Mouse (Mus musculus) kidney, postnatal 36 days (tissue): ENCODE results near the gene Gnai2.
A peak's percentile ranks its signal among the peaks of the same experiment; 100 is the strongest.

Experiments used
- DNase-seq, 2 experiments: peaks; one replicate each; pipeline ENCODE4 v3.0.0; 2021 to 2022; ENCODE audit warnings: mixed read lengths in 2 of 2

Gnai2 gene

DNA sequence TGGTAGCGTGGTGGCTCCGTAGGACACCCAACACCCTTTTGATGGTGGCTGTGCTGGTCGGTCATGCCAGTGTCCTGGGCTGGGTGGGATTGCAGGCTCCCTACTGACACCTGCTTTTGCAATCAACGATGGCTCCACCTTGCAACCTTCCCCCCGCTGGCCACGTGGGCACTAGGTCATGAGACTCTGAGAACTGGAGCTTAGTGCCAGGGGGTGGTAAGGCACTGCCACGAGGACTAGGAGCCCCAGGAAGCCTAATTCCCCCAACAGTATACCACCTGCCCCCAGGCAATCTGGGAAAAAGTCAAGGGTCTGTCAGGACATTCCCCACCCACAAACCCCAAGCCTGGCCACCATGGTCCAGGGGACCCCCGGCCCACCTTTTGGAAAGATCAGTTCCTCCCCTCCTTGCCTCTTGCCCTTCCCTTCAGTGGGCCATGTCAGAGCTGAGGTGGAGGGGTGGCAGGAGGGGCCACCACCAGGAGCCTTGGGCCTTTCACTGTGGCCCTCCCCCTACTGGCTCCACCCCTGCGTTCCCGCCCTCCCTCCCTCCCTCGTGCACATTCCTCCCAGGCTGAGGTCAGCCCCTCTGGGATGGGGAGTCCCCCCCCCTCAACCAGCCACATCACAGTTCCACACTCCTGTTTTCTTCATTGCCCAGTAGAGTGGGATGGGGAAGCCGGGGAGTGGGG, 26.3 kb downstream of the Gnai2 start, which contains the start of gene Sema3b:
TSS of gene Sema3b (minus strand) at position 489 of the 692 bp plus-strand sequence.
- DNase-seq, result peak; percentile 64 to 71

- peak; percentile 52 to 57 for DNase-seq
Measured at GRCm38 (mm10) chr9:107607653-107608245, 27.4 kb downstream of the Gnai2 start.

GRCm38 (mm10) chr9:107607036-107607435, 28.1 kb downstream of the Gnai2 start:
- no peak for DNase-seq

- peak; percentile 70 to 76 for DNase-seq
Measured at GRCm38 (mm10) chr9:107606591-107606990, 28.6 kb downstream of the Gnai2 start.

DNA sequence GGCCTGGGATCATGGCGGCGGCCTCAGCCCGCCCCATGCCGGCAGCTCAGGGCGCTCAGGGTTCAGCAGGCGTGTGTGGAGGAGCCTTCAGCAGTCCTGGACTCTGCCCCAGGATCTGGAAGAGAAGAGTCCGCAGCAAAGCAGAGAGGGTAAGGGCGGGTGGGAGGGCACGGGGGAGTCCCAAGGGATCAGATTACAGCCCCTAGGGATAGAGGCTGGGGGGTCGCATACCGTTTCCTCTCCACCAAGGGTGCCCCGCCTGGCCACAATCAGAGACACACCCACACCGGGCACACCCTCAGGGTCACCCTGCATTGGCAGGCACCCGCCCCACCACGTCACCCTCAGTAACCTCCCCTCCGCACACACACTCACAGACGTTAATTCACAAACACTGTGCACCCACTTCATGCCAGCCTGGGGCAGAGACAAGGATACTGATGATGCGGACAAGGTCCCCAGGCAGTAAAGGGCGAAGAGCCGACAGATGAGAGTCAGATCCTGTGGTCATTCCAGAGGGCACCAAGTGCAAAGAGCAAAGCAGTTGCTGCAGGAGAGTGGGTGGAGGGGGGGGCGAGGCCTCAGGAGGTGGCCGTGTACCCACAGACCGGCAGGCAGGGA, 30.0 kb downstream of the Gnai2 start:
- DNase-seq, result peak; percentile 72 to 76

DNA sequence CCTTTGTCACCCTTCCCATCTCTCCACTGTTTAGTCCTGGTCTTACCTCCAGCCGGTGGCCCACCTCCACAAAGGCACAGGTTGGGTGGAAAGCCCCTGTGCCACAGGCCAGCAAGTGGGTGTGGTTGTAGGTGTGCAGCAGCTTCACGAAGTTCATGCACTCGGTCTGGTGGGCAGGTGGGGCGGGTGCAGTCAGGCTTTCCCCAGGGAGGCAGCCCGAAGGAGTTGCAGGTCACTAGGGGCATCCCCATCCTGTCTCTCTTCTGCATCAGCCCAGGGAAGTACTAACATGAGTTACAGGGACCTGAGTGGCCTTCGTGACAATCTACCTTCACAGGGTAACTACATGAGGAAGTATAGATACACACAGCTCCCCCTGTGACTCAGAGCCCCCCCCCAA, 31.9 kb downstream of the Gnai2 start:
- DNase-seq, result no peak

DNA sequence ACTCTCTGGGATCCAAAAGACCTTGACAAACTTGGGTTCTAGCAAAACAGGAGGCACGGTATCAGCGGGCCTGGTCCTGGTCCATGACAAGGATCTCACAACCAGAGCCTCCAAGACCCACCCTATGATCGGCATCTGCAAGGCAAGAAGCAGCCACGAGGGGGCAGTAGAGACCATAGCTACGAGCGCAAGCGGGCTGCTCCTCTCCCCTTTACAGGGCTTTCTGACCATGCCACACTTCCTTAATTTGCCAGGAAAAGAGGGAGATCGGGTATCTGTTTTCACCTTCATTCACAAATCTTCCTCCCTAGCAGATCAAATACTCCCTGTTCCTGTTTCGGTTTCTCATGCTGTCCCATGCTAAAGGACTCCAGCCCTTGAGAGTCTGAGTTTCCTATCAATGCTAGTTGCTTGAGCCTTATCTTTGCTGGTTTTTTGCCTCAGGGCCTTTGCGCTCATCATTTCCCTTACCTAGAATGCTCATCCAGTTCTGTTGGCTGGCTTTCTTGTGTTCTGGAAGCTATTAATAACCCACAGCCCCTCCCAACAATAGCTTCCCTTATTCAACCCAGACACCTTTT, 33.0 kb downstream of the Gnai2 start:
- peak; percentile 91 to 97 for DNase-seq

- DNase-seq, result no peak
Measured at GRCm38 (mm10) chr9:107601275-107601674, 33.9 kb downstream of the Gnai2 start.

- DNase-seq, result peak in 1 of 2 experiments; percentile 80
Measured at GRCm38 (mm10) chr9:107600745-107601144, 34.4 kb downstream of the Gnai2 start.

- DNase-seq, result peak in 1 of 2 experiments; percentile 69
Measured at GRCm38 (mm10) chr9:107599842-107600241, 35.3 kb downstream of the Gnai2 start.

DNA sequence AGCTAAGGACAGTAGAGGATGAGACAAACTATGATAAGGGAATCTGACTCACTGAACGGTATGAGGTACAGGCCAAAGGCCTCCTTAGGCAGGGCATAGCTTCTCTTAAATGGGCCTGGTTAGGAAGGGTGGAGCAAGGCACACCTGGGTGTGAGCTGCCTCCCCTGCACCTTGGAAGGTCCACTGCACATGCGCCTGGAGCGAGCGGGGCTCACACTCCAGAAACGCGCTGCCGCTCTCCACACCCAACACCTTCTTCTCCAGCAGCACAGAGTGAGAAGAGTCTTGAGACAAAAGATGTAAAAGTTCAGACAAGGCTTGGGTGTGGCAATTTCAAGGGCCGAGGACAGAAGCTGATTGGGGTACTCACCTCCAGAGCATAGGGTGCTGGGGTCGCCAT, 35.7 kb downstream of the Gnai2 start:
- DNase-seq, result peak in 1 of 2 experiments; percentile 60

GRCm38 (mm10) chr9:107598385-107598784, 36.8 kb downstream of the Gnai2 start:
- DNase-seq, result peak in 1 of 2 experiments; percentile 79

DNA sequence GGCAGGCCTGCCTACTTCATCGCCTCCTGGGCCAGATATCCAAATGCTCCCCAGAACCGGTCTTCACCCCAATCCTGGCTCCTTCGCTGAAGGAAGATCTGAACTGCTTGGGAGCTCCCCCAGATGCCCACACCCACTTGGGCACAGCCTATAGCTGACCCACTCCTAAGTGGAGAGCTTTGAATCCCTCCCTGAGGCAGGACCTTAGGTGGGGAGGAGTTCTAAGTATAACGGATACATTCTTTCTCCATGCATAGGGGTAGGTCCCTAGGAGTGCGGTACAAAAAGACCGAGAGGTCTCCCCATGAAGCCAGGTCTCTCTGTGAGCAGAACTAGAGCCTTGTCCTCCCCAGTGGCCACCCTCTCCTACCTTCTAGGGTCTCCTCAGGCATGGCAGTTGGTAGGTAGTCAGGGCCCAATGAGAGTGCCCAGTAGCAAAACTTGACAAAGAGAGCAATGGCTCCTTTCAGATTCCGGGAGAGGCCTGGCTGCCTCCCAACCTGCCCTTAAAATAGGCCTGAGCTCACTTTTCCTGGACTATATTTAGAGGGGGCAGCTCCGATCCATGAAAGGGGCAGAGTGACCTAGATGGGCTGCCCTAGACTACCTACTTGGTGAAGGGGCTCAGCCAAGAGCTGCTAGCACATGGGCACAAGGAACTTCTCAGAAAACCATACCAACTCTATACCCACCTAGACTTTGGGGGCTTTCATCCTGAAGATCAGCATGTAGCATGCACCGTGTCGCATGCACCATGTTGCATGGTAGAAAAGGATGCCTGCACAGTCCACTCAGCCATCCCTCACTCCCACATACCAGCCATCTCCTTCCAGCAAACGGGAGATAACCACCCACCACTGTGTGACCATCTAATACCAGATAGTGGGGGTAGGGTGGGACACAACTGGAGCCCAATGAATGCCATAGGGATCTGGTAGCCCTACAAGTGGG, 38.3 kb downstream of the Gnai2 start:
- peak in 1 of 2 experiments; percentile 65 for DNase-seq

DNA sequence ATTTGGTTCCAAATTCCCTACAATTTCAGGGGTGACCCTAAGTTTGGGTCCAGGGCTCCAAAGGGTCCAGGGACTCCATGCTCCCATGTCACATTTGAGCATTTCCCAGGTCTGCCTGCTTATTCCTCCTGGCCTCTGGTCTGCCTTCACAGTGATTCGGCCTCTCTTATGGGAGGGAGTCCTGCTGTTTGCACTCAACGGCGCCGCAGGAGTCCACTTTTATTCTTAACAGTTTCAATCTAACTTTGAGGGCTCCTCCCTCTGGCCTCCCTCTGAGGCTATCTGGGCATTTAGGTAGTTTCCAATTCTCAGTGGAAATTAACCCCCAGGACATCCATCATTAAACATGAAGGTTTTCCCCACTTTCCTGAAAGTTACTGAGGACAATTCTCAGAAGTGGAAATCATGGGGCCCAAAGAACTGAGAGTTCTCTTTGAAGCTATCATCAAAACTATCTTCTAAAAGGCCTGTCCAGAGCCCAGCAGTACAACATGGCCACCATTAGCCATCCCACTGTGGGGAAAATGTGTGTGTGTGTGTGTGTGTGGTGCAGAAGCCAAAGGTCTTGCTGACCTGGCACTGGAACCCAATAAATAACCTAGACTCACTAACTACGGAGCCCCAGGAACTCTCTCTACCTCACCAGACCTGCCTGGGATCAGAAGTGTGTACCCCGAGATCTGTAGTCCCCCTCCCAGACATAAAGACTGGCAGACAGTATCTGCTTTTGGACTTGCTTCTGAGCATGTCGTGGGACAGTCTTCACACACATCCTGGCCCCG, 40.7 kb downstream of the Gnai2 start:
- peak in 1 of 2 experiments; percentile 59 for DNase-seq

- peak; percentile 86 to 91 for DNase-seq
Measured at GRCm38 (mm10) chr9:107593101-107593976, 41.8 kb downstream of the Gnai2 start.

GRCm38 (mm10) chr9:107590773-107591060, 44.5 kb downstream of the Gnai2 start:
- DNase-seq, result peak in 1 of 2 experiments; percentile 87

DNA sequence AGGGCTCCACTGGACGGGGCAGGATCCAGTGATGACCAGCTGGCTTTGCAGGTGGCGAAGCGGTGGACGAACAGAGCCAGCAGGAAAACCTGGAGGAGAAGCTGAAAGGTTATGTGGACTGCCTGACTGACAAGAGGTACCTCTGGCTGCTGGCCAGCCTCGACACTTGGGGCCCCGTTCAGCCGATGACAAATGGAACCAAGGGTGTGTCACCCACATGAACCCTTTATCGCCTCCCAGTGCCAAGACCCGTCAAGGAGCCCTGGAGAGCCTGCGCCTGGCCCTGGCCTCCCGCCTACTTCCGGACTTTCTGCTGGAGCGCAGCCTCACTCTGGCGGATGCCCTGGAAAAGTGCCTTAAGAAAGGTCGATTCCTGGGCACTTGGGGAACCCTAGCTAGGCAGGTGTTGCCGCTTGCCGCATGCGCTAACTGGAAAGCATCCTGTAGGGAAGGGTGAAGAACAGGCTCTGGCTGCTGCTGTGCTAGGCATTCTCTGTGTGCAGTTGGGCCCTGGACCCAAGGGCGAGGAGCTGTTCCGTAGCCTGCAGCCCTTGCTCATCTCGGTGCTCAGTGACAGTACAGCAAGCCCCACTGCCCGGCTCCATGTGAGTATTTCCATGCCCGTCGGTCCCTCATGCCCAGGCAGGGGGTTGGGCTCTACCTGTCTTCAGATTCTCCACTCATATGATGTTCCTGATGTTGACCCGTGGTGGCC, 45.0 kb downstream of the Gnai2 start:
- peak; percentile 83 to 84 for DNase-seq

- DNase-seq, result peak in 1 of 2 experiments; percentile 79
Measured at GRCm38 (mm10) chr9:107587833-107588639, 47.1 kb downstream of the Gnai2 start.
